Mouse (Mus musculus): ENCODE results near the gene Hey2. TPM values are rescaled to one million over a fixed set of nuclear protein-coding genes. Genes with fewer than 3 reads are reported as not detected.

Hey2 gene
- polyA plus RNA-seq, 1 experiment: 0.06 TPM

DNA sequence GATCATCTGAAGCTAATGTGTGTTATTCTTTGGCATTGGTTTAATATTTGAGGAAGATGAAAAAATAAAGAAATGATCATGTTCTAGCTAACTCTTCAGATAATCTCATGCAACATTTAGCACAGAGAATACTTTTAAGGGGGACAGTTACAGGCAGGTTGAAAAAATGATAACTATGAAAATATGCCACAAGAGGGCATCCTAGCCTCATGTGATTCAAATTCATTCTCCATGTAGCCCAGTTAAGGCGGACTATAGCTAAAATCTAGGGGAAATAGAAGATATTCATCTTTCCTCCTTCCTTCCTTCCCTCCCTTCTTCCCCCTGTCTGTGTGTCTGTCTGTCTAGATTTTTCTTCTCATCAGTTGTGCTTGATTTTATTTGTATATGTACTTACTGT, 17.6 kb downstream of the Hey2 start:
- H3K27me3 ChIP-seq (ENCODE audit: control insufficient read depth, insufficient read depth, insufficient read length): no peaks in the 10 kb centered on the region
- no peaks in the 10 kb centered on the region for H3K36me3 ChIP-seq (ENCODE audit: control insufficient read depth, insufficient read depth)
- TF ChIP-seq MYOG (IDR thresholded peaks at IDR 0.05; ENCODE audit: control insufficient read depth, extremely low read depth, insufficient read length): no peak
- no peak for TF ChIP-seq MYOD1 (IDR thresholded peaks at IDR 0.05; ENCODE audit: control insufficient read depth, insufficient read length, low read depth)
- TF ChIP-seq MAX (IDR thresholded peaks at IDR 0.05): no peak
- no peak for TF ChIP-seq CEBPB (IDR thresholded peaks at IDR 0.05; ENCODE audit: low read depth)
- TF ChIP-seq USF1 (IDR thresholded peaks at IDR 0.05; ENCODE audit: low read depth): no peak
- TF ChIP-seq FOSL1 (IDR thresholded peaks at IDR 0.05; ENCODE audit: insufficient read depth, low read length, poor library complexity, severe bottlenecking): no peak
- TF ChIP-seq CTCF (IDR thresholded peaks at IDR 0.05; ENCODE audit: control insufficient read depth, insufficient read depth, insufficient read length): no peak
- H3K79me3 ChIP-seq (ENCODE audit: low read depth): no peaks in the 10 kb centered on the region
- no peaks in the 10 kb centered on the region for H3K79me2 ChIP-seq (ENCODE audit: control insufficient read depth, insufficient read depth)
- H3K4me3 ChIP-seq (ENCODE audit: insufficient read depth, poor library complexity, severe bottlenecking): no peak overlapping the region
- H3ac ChIP-seq (ENCODE audit: control insufficient read depth, insufficient read length, low read depth): no peak overlapping the region

DNA sequence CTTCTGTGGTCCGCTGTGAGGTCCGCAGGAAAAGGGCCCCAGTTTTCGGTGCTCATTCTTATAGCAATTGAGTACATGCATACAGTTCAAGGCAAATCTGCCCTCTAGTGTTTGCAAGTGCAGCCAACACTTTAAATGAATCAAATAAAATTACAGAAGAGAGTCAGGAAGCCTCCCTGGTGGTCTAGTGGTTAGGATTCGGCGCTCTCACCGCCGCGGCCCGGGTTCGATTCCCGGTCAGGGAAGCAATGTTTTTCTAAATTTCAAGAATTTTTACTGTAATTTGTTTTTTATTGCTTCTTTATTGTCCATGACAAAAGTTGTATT, 31.7 kb downstream of the Hey2 start:
- Histone ChIP-seq H3K4me3 (ENCODE audit: insufficient read depth, poor library complexity, severe bottlenecking) (peak overlapping the region; percentile 6), H3K79me3 (ENCODE audit: low read depth) (no peaks in the 10 kb centered on the region), H3K79me2 (ENCODE audit: control insufficient read depth, insufficient read depth) (no peaks in the 10 kb centered on the region), H3ac (ENCODE audit: control insufficient read depth, insufficient read length, low read depth) (peak overlapping the region; percentile 56), H3K27me3 (ENCODE audit: control insufficient read depth, insufficient read depth, insufficient read length) (no peaks in the 10 kb centered on the region), H3K36me3 (ENCODE audit: control insufficient read depth, insufficient read depth) (no peaks in the 10 kb centered on the region)
- TF ChIP-seq CTCF (IDR thresholded peaks at IDR 0.05; ENCODE audit: control insufficient read depth, insufficient read depth, insufficient read length): peak; percentile 38
- TF ChIP-seq MAX (IDR thresholded peaks at IDR 0.05): peak; percentile 46
- no peak for TF ChIP-seq FOSL1 (IDR thresholded peaks at IDR 0.05; ENCODE audit: insufficient read depth, low read length, poor library complexity, severe bottlenecking)

- Histone ChIP-seq H3K79me3 (ENCODE audit: low read depth) (no peaks in the 10 kb centered on the region), H3K79me2 (ENCODE audit: control insufficient read depth, insufficient read depth) (no peaks in the 10 kb centered on the region), H3K4me3 (ENCODE audit: insufficient read depth, poor library complexity, severe bottlenecking) (no peak overlapping the region), H3K27me3 (ENCODE audit: control insufficient read depth, insufficient read depth, insufficient read length) (no peaks in the 10 kb centered on the region), H3K36me3 (ENCODE audit: control insufficient read depth, insufficient read depth) (no peaks in the 10 kb centered on the region), H3ac (ENCODE audit: control insufficient read depth, insufficient read length, low read depth) (peak overlapping the region; percentile 56)
- TF ChIP-seq MYOD1 (IDR thresholded peaks at IDR 0.05; ENCODE audit: control insufficient read depth, insufficient read length, low read depth) (no peak), MYOG (IDR thresholded peaks at IDR 0.05; ENCODE audit: control insufficient read depth, extremely low read depth, insufficient read length) (no peak), CEBPB (IDR thresholded peaks at IDR 0.05; ENCODE audit: low read depth) (peak; percentile 73), FOSL1 (IDR thresholded peaks at IDR 0.05; ENCODE audit: insufficient read depth, low read length, poor library complexity, severe bottlenecking) (no peak), CTCF (IDR thresholded peaks at IDR 0.05; ENCODE audit: control insufficient read depth, insufficient read depth, insufficient read length) (no peak)
Measured at GRCm38 (mm10) chr10:30810247-30810966, 32.2 kb downstream of the Hey2 start.

DNA sequence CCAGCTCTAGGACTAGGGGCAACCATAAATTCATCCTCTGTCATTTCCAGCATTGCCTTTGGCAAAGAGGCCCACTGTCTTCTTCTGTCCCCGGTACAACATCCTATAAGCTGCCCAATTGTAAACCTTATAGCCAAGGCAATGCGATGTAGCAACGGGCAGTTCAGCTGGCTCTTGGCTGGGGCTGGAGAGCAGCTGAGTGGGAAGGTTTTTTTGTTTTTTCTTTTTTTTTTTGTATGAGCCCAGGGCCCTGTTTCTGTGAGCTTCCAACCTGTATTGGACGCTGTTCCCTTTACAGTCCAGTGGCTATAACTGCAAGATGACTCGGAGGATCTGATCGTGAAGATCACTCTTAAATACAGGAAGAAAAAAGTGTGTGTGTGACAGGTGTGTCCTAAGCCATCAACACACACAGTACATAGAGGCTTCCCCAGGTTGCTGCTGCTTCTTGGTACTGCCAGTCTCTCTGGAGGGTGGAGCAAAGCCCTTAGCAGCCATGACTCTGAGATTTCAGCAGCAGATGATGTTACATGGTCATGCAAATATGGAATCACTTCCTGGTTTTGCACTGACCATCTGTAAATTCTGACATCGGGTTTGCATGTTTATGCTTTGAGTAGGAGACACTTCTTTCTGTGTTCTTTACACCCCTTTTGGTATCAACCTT, 38.9 kb downstream of the Hey2 start:
- Histone ChIP-seq H3ac (ENCODE audit: control insufficient read depth, insufficient read length, low read depth) (peak overlapping the region; percentile 100), H3K79me3 (ENCODE audit: low read depth) (peaks cover 5% of the 10 kb centered on the region)

DNA sequence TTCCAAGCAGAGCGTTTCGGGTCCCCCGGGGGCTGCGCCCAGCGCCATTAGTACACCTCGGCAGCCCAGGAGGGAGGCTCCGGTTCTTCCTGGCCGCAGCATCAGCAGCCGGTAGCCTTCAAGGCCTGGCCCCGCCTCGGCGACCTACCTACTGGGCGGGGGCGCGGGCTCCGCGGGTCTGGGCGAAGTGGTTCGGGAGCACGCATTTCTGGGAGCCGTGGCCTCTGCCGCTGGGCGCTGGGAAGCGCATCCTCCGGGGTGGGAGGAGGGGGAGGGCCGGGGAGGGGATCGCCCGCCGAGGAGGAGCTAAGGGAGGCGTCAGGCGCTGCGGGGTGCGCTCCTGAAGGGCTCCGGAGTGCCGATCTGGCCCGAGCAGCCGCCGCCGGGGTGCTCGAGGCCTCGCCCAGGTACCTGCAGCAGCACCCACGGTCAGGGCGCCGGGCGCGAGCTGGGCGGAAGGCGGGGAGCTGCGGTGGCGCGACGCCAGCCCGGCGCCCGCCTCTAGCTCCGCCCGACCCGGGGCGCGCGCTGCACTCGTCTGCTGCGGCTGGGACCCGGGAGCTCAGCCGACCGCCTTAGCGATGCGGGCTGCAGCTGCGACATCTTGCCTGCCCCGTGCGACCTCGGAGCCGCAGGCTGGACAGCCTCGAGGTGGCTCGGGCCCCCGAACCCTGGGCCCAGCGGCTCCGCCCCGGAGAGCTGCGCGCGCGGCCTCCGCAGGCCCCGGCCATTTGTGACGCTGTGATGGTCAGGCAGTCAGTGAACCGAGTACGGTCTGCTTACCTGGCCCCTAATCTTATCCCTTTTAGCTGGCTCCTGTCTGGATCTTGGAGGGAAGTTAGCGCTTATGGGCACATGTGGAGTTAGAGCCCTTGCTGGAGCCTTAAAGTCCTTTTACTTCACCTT, 39.7 kb downstream of the Hey2 start, which contains the start of gene Ncoa7:
TSS of gene Ncoa7 (minus strand) at position 646 of the 906 bp plus-strand sequence.
- TF ChIP-seq CTCF (IDR thresholded peaks at IDR 0.05; ENCODE audit: control insufficient read depth, insufficient read depth, insufficient read length) (no peak), MAX (IDR thresholded peaks at IDR 0.05) (no peak), USF1 (IDR thresholded peaks at IDR 0.05; ENCODE audit: low read depth) (no peak), MYOG (IDR thresholded peaks at IDR 0.05; ENCODE audit: control insufficient read depth, extremely low read depth, insufficient read length) (no peak), FOSL1 (IDR thresholded peaks at IDR 0.05; ENCODE audit: insufficient read depth, low read length, poor library complexity, severe bottlenecking) (no peak), MYOD1 (IDR thresholded peaks at IDR 0.05; ENCODE audit: control insufficient read depth, insufficient read length, low read depth) (no peak)
- Histone ChIP-seq H3K4me3 (ENCODE audit: insufficient read depth, poor library complexity, severe bottlenecking) (peak within 1 kb of the TSS; percentile 80), H3ac (ENCODE audit: control insufficient read depth, insufficient read length, low read depth) (peak within 1 kb of the TSS; percentile 100), H3K79me2 (ENCODE audit: control insufficient read depth, insufficient read depth) (peaks cover 13% of the 10 kb centered on the region), H3K36me3 (ENCODE audit: control insufficient read depth, insufficient read depth) (no peaks in the 10 kb centered on the region), H3K27me3 (ENCODE audit: control insufficient read depth, insufficient read depth, insufficient read length) (no peaks in the 10 kb centered on the region), H3K79me3 (ENCODE audit: low read depth) (peaks cover 9% of the 10 kb centered on the region)

More for the DNA sequence above, 38.9 kb downstream of the Hey2 start:
- H3K27me3 ChIP-seq (ENCODE audit: control insufficient read depth, insufficient read depth, insufficient read length): no peaks in the 10 kb centered on the region
- H3K79me2 ChIP-seq (ENCODE audit: control insufficient read depth, insufficient read depth): peaks cover 6% of the 10 kb centered on the region
- TF ChIP-seq MYOG (IDR thresholded peaks at IDR 0.05; ENCODE audit: control insufficient read depth, extremely low read depth, insufficient read length): no peak
- peak overlapping the region; percentile 80 for H3K4me3 ChIP-seq (ENCODE audit: insufficient read depth, poor library complexity, severe bottlenecking)
- no peaks in the 10 kb centered on the region for H3K36me3 ChIP-seq (ENCODE audit: control insufficient read depth, insufficient read depth)

Measured in C2C12 (cell line).